Mouse (Mus musculus): ENCODE measurements at regions not wholly inside any gene's neighbourhood (a gene's known extent, or its start where the extent isn't known, plus 50 kb on each side); places are given as distances from the start of the nearest gene placed in this dataset.

DNA sequence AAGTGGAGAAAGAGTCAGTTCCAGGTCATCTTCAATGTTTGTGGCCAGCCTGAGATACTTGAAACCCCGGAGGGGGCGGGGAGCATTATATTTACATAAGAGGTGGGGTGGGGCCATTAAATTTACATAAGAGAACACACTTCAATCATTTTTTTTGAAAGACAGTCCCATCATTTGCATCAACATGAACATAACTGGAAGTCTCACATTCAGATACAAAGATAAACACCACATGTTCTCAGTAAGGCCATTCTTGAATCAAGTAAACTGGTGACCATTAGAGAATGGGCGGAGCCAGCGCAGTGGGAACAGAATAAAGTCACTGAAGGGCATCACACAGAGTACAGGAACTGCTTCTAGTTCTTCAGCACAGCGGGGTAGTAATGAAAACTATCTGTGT, 137.2 kb downstream of the Atp23 start:
- WGBS: 69% methylated on average over 5 of the region's 5 CpGs
- H3K36me3 ChIP-seq (ENCODE audit: control insufficient read depth, insufficient read depth, low read length): no peaks in the 10 kb centered on the region
- H3K4me3 ChIP-seq (ENCODE audit: low read length): no peak overlapping the region
- no peaks in the 10 kb centered on the region for H3K4me1 ChIP-seq (ENCODE audit: control insufficient read depth, insufficient read depth, low read length)
- H3K27ac ChIP-seq (ENCODE audit: low read depth, low read length): no peak overlapping the region
- H3K27me3 ChIP-seq (ENCODE audit: control insufficient read depth, insufficient read depth, low read length): no peaks in the 10 kb centered on the region
- no peak overlapping the region for H3K9ac ChIP-seq (ENCODE audit: low read depth, low read length)
- no peaks in the 10 kb centered on the region for H3K9me3 ChIP-seq (ENCODE audit: control insufficient read depth, low read length)
- no peak overlapping the region for H3K4me2 ChIP-seq (replicated peaks; ENCODE audit: low read depth, low read length)
- ATAC-seq (ENCODE audit: low FRiP score, low TSS enrichment): no peak

DNA sequence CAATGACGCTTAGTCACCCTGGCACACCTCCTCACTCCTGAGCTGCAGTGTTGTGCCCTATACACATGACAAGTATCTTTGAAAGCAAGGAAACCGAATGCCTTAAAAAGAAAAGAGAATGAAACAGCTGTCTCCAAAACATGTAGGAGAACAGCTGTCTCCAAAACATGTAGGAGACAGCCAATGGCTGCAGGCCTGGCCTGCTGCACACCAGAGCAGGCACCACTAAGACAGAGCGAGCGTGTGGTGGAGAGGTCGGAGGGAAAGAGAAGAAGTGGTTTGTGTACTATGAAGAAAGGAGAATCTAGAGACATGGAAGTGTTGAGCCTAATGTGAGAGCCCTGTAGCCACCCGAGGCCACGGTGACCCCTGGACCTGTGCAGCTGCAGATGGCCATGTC, 142.5 kb downstream of the Atp23 start:
- Histone ChIP-seq H3K4me3 (ENCODE audit: low read length) (no peak overlapping the region), H3K27ac (ENCODE audit: low read depth, low read length) (no peak overlapping the region), H3K4me1 (ENCODE audit: control insufficient read depth, insufficient read depth, low read length) (no peaks in the 10 kb centered on the region), H3K36me3 (ENCODE audit: control insufficient read depth, insufficient read depth, low read length) (no peaks in the 10 kb centered on the region), H3K4me2 (replicated peaks; ENCODE audit: low read depth, low read length) (no peak overlapping the region), H3K9me3 (ENCODE audit: control insufficient read depth, low read length) (no peaks in the 10 kb centered on the region), H3K27me3 (ENCODE audit: control insufficient read depth, insufficient read depth, low read length) (no peaks in the 10 kb centered on the region), H3K9ac (ENCODE audit: low read depth, low read length) (no peak overlapping the region)
- WGBS: 85% methylated on average over 7 of the region's 7 CpGs
- no peak for ATAC-seq (ENCODE audit: low FRiP score, low TSS enrichment)

DNA sequence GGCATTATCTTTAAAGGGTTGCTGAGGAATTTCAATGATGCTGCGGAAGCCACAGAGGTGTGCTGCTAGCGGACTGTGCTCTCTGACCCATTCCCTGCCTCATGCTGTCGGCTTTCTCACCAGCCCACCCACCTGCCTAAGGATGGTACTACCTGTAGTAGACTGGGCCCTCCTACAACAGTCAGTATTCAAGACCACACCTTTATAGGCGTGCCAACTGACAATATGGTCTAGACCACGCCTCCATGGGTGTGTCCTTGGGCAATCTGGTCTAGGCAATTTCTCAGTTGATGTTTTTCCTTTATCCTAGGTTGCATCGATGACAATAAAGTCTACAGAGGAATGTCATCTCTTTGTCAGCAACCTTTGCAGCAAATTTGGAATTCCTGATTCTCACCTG, 148.0 kb downstream of the Atp23 start:
- Histone ChIP-seq H3K9ac (ENCODE audit: low read depth, low read length) (no peak overlapping the region), H3K9me3 (ENCODE audit: control insufficient read depth, low read length) (no peaks in the 10 kb centered on the region), H3K27ac (ENCODE audit: low read depth, low read length) (no peak overlapping the region), H3K4me1 (ENCODE audit: control insufficient read depth, insufficient read depth, low read length) (peaks cover 11% of the 10 kb centered on the region; the same call in 1 of the 2 replicates), H3K27me3 (ENCODE audit: control insufficient read depth, insufficient read depth, low read length) (no peaks in the 10 kb centered on the region), H3K4me2 (replicated peaks; ENCODE audit: low read depth, low read length) (no peak overlapping the region), H3K36me3 (ENCODE audit: control insufficient read depth, insufficient read depth, low read length) (no peaks in the 10 kb centered on the region), H3K4me3 (ENCODE audit: low read length) (no peak overlapping the region)
- ATAC-seq (ENCODE audit: low FRiP score, low TSS enrichment): no peak
- WGBS: 74% methylated on average over 6 of the region's 6 CpGs

DNA sequence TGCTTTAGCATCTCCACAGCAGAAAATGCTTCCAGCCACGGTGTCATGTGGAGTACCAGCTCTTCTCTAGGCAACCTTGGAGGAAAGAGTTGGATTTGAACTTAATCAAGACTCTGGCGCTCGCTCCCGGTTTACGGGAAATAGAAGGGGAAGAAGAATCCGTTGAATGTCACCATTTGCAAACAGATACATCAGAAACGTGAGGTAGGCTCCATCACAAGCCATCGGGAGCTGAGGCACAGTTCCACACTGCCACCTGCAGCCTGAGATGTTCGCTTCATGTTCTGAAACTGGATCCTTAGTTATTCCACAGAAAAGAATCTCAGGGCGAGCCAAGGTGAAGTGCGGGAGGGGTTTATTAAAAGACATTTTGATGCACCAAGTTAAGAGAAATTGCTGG, 148.5 kb downstream of the Atp23 start:
- 50% methylated on average over 11 of the region's 11 CpGs for WGBS
- no peak for ATAC-seq (ENCODE audit: low FRiP score, low TSS enrichment)
- Histone ChIP-seq H3K9me3 (ENCODE audit: control insufficient read depth, low read length) (no peaks in the 10 kb centered on the region), H3K4me3 (ENCODE audit: low read length) (no peak overlapping the region), H3K27ac (ENCODE audit: low read depth, low read length) (no peak overlapping the region), H3K36me3 (ENCODE audit: control insufficient read depth, insufficient read depth, low read length) (no peaks in the 10 kb centered on the region), H3K4me1 (ENCODE audit: control insufficient read depth, insufficient read depth, low read length) (peaks cover 11% of the 10 kb centered on the region; the same call in 1 of the 2 replicates), H3K27me3 (ENCODE audit: control insufficient read depth, insufficient read depth, low read length) (no peaks in the 10 kb centered on the region), H3K4me2 (replicated peaks; ENCODE audit: low read depth, low read length) (no peak overlapping the region), H3K9ac (ENCODE audit: low read depth, low read length) (no peak overlapping the region)

DNA sequence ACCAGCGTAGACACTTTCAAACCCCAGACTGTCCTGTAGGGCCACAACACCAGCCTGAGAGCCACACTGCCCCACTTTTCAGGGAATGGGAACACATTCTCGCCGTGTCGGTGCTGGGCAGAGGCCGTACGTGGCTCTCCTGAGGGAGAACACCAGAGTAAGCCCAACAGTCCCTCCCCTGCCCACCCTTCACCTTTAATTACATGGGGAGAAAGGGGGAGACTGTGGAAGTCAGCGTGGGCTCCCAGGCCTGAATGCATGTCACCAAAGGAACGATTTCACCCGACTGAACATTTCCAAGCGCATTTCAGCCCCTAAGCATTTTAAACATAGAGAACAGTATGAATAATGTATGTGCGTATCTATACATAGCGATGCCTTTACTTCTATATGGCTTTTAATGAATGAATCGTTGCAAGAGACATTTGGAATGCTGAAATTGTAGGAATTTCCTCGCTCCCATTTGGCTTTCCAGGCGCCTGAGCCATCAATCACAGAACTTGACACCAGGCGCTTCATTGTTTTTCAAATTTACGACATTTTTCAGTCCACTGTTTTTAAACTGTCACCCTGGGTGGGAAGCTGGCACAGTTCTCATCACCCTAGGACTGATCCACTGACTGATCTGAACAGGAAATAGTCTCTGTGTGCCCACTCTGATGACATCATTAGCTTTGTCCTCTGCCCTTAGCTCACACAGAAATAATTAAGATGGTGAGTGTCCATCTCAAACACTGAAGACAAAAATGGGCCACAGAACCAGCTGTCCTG, 152.3 kb downstream of the Atp23 start:
- peaks cover 11% of the 10 kb centered on the region; the same call in 1 of the 2 replicates for H3K4me1 ChIP-seq (ENCODE audit: control insufficient read depth, insufficient read depth, low read length)
- H3K27ac ChIP-seq (ENCODE audit: low read depth, low read length): no peak overlapping the region
- H3K4me3 ChIP-seq (ENCODE audit: low read length): no peak overlapping the region
- no peaks in the 10 kb centered on the region for H3K27me3 ChIP-seq (ENCODE audit: control insufficient read depth, insufficient read depth, low read length)
- no peak overlapping the region for H3K4me2 ChIP-seq (replicated peaks; ENCODE audit: low read depth, low read length)
- 26% methylated on average over 17 of the region's 17 CpGs for WGBS
- peak; percentile 62; the same call in 1 of the 2 replicates for ATAC-seq (ENCODE audit: low FRiP score, low TSS enrichment)
- H3K9me3 ChIP-seq (ENCODE audit: control insufficient read depth, low read length): no peaks in the 10 kb centered on the region
- no peaks in the 10 kb centered on the region for H3K36me3 ChIP-seq (ENCODE audit: control insufficient read depth, insufficient read depth, low read length)
- H3K9ac ChIP-seq (ENCODE audit: low read depth, low read length): no peak overlapping the region

DNA sequence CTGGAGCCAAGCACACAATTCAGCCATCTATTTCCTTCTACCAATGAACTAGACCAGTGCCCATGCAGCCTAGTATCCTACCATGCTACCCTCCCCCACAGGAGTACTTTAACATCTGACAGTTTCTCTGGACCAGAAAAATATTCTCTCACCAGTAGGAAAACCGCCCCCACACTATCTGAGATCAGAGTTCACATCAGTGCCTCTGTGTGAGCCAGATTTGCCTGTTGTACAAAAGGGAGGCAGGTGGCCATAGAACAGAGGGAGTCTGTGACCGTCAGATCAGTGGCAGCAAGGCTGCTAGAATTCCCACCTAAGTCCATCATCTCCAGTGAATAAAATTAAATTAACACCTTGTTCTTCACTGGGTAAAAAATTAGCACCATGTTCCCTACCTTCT, 166.5 kb downstream of the Atp23 start:
- no peak for ATAC-seq (ENCODE audit: low FRiP score, low TSS enrichment)
- Histone ChIP-seq H3K4me2 (replicated peaks; ENCODE audit: low read depth, low read length) (no peak overlapping the region), H3K9ac (ENCODE audit: low read depth, low read length) (no peak overlapping the region), H3K4me1 (ENCODE audit: control insufficient read depth, insufficient read depth, low read length) (no peaks in the 10 kb centered on the region), H3K9me3 (ENCODE audit: control insufficient read depth, low read length) (no peaks in the 10 kb centered on the region), H3K27ac (ENCODE audit: low read depth, low read length) (no peak overlapping the region), H3K36me3 (ENCODE audit: control insufficient read depth, insufficient read depth, low read length) (no peaks in the 10 kb centered on the region), H3K4me3 (ENCODE audit: low read length) (no peak overlapping the region), H3K27me3 (ENCODE audit: control insufficient read depth, insufficient read depth, low read length) (no peaks in the 10 kb centered on the region)
- WGBS: 28% methylated on average over 2 of the region's 2 CpGs

DNA sequence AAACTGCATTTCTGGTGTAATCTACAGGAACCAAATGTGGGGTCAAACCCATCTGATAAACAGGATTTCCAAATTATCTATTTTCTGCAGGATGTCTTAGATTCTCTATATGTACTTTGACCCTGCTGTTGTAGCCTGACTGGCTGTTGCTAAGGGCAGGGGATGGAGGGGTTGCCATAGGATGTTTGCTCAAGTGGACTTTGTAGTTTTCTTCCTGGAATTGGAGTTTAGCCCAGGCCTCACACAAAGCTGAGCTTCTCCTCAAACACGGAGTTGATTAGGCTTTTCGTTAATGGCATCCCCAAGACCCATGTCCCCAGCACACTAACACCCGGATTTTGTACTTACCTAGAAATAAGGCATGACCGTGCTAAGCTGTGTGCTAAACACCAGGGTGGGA, 173.3 kb downstream of the Atp23 start:
- no peak for ATAC-seq (ENCODE audit: low FRiP score, low TSS enrichment)
- Histone ChIP-seq H3K4me1 (ENCODE audit: control insufficient read depth, insufficient read depth, low read length) (no peaks in the 10 kb centered on the region), H3K27me3 (ENCODE audit: control insufficient read depth, insufficient read depth, low read length) (no peaks in the 10 kb centered on the region), H3K27ac (ENCODE audit: low read depth, low read length) (no peak overlapping the region), H3K4me2 (replicated peaks; ENCODE audit: low read depth, low read length) (no peak overlapping the region), H3K9me3 (ENCODE audit: control insufficient read depth, low read length) (no peaks in the 10 kb centered on the region), H3K36me3 (ENCODE audit: control insufficient read depth, insufficient read depth, low read length) (no peaks in the 10 kb centered on the region), H3K9ac (ENCODE audit: low read depth, low read length) (no peak overlapping the region), H3K4me3 (ENCODE audit: low read length) (no peak overlapping the region)
- 89% methylated on average over 4 of the region's 4 CpGs for WGBS

DNA sequence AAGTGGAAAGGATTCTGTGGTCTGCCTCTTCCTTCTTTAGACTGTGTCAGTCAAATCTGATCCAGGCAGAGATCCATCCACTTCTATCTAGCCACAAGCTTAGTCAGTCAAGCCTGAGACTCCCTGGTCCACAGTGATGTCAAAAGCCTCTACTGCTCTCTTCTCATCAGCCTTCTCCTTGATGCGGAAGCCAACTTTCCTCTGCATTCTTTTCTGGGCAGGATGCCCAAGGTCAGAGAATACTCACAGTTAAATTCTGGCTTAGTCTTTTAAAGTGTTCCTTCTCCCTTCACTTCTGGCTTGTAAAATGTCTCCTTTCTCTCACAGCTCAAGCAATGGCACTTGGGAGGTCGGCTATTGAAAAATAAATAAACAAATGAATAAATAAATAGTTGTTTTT, 183.2 kb downstream of the Atp23 start:
- no peaks in the 10 kb centered on the region for H3K36me3 ChIP-seq (ENCODE audit: control insufficient read depth, insufficient read depth, low read length)
- H3K27me3 ChIP-seq (ENCODE audit: control insufficient read depth, insufficient read depth, low read length): no peaks in the 10 kb centered on the region
- H3K27ac ChIP-seq (ENCODE audit: low read depth, low read length): no peak overlapping the region
- no peaks in the 10 kb centered on the region for H3K4me1 ChIP-seq (ENCODE audit: control insufficient read depth, insufficient read depth, low read length)
- no peak overlapping the region for H3K9ac ChIP-seq (ENCODE audit: low read depth, low read length)
- H3K9me3 ChIP-seq (ENCODE audit: control insufficient read depth, low read length): no peaks in the 10 kb centered on the region
- WGBS: 62% methylated on average over 2 of the region's 2 CpGs
- no peak for ATAC-seq (ENCODE audit: low FRiP score, low TSS enrichment)
- no peak overlapping the region for H3K4me2 ChIP-seq (replicated peaks; ENCODE audit: low read depth, low read length)
- no peak overlapping the region for H3K4me3 ChIP-seq (ENCODE audit: low read length)

DNA sequence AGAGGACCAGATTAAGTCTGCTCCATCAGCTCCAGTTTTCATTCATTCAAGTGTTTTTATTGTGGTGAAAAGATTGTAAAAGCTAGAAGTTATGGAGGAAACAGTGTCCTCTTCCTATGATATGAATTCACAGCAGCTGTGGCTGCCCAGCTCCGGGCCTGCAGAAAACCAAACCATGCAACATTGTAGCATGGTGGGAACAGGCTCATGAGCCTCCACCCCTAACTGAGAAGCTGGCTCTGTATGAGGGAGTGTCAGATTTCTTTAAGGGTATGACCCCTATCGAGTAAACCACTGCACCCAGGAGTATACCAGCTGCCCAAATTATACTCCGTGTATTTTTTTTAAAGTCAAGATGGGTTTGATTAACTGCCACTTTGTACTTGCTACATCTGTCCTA, 189.4 kb downstream of the Atp23 start:
- Histone ChIP-seq H3K4me1 (ENCODE audit: control insufficient read depth, insufficient read depth, low read length) (no peaks in the 10 kb centered on the region), H3K9me3 (ENCODE audit: control insufficient read depth, low read length) (no peaks in the 10 kb centered on the region), H3K9ac (ENCODE audit: low read depth, low read length) (no peak overlapping the region), H3K27me3 (ENCODE audit: control insufficient read depth, insufficient read depth, low read length) (no peaks in the 10 kb centered on the region), H3K4me3 (ENCODE audit: low read length) (no peak overlapping the region), H3K27ac (ENCODE audit: low read depth, low read length) (no peak overlapping the region), H3K4me2 (replicated peaks; ENCODE audit: low read depth, low read length) (no peak overlapping the region), H3K36me3 (ENCODE audit: control insufficient read depth, insufficient read depth, low read length) (no peaks in the 10 kb centered on the region)
- ATAC-seq (ENCODE audit: low FRiP score, low TSS enrichment): no peak
- WGBS: 21% methylated on average over 3 of the region's 3 CpGs
